Mouse (Mus musculus): ENCODE data around the gene Gm30191.

GRCm38 (mm10) chr4:134292067-134292466 lies 45.3 kb downstream of the Gm30191 start:
- TF ChIP-seq POLR2A (IDR thresholded peaks at IDR 0.05; ENCODE audit: low read depth, low read length) (no peak), EP300 (IDR thresholded peaks at IDR 0.05; ENCODE audit: low read length) (no peak), RAD21 (IDR thresholded peaks at IDR 0.05; ENCODE audit: low read depth, low read length) (peak; percentile 51), POLR2AphosphoS2 (IDR thresholded peaks at IDR 0.05; ENCODE audit: low read depth, low read length) (no peak), UBTF (IDR thresholded peaks at IDR 0.05; ENCODE audit: low read depth, low read length) (no peak), CTCF (conservative IDR thresholded peaks at IDR 0.05 in 1 of 2, IDR thresholded peaks at IDR 0.05 in 1 of 2; ENCODE audit: low read depth in 2 of 2, low read length in 2 of 2) (peak; percentile 59 to 66), RCOR1 (conservative IDR thresholded peaks at IDR 0.05; ENCODE audit: low read depth, low read length) (no peak), ZMIZ1 (IDR thresholded peaks at IDR 0.05; ENCODE audit: low read depth, low read length) (no peak), MAFK (IDR thresholded peaks at IDR 0.05; ENCODE audit: insufficient replicate concordance, low read length) (no peak), TCF12 (IDR thresholded peaks at IDR 0.05; ENCODE audit: low read depth, low read length) (no peak), MYC (IDR thresholded peaks at IDR 0.05; ENCODE audit: low read depth, low read length) (no peak), KAT2A (IDR thresholded peaks at IDR 0.05; ENCODE audit: insufficient replicate concordance, low read length) (no peak), CHD2 (IDR thresholded peaks at IDR 0.05; ENCODE audit: low read length) (no peak)

Measured in CH12.LX (cell line).